Mouse (Mus musculus): ENCODE measurements around the gene Lad1. TPM values are rescaled to one million over a fixed set of nuclear protein-coding genes. Genes with fewer than 3 reads are reported as not detected.
A peak's percentile ranks its signal among the peaks of the same experiment; 100 is the strongest.

Gene Lad1
- polyA plus RNA-seq, 1 experiment from 2014 or later: 0.78 TPM

DNA sequence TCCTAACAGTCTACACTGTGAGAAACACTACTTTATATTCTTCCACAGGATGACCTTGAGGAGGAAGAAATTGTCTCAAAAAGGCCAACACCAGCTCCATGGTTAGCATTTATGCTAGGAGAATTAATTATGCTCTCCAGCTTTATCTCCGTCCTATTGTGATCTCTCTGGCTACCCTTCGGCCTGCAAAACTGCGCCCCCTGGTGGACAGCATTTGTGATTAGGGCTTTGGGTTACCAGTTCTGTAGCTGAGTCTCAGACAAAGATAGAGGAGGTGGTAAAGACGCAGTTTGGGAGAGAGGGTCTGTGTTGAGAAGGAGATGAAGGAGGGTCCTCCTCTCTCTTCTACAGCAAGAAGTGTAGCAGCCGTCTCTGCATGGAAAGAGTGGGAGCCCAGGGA is 28.6 kb upstream of the Lad1 start:
- Histone ChIP-seq H3K9ac (no peak overlapping the region), H3K36me3 (no peaks in the 10 kb centered on the region), H3K4me2 (no peak overlapping the region), H3K9me3 (no peaks in the 10 kb centered on the region), H3K27ac (replicated peaks) (no peak overlapping the region), H3K27me3 (peaks cover 5% of the 10 kb centered on the region; the same call in 1 of the 2 replicates), H3K4me3 (no peak overlapping the region), H3K4me1 (replicated peaks) (peaks cover 6% of the 10 kb centered on the region)
- no peak for ATAC-seq (ENCODE audit: low FRiP score, low read depth)
- 15% methylated on average over 5 of the region's 5 CpGs for WGBS

DNA sequence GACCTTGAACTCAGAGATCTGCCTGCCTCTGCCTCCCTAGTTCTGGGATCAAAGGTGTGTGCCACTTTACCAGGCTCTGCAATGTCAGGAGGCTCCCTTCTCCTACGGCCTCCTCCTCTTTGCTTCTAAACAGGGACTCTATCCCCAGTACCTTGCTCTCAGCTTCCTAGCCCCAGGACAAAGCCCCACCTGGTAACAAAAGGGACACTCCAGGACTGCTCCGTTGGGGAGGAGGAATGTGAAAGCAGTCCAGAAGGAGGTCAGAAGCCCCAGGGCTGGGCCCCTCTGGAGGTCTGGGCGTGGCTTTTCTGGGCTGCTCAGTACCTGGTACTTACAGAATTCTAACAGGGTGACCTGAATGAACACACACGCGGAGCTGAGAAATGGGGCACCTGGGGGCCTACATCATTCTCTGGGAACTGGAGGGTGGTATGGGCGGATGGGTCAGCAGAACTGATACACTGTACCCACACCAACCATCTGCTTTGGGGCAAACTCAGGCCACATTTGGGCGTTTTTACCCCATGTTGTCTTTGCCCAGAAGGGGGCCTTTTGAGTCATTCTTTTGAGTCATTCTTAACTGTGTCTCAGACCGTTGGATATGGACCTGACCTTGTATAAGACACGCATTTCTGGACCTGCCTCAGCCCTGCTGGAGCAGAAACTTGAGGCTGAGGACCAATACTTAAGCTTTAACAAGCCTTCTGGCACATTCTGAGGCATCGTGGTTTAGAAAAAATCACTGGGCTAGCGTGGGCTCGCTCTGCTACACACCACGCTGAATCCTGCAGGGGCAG is 26.1 kb upstream of the Lad1 start:
- no peaks in the 10 kb centered on the region for H3K9me3 ChIP-seq
- H3K27ac ChIP-seq (replicated peaks): no peak overlapping the region
- WGBS: 66% methylated on average over 13 of the region's 13 CpGs
- no peak overlapping the region for H3K4me3 ChIP-seq
- H3K9ac ChIP-seq: no peak overlapping the region
- H3K4me2 ChIP-seq: no peak overlapping the region
- no peaks in the 10 kb centered on the region for H3K36me3 ChIP-seq
- ATAC-seq (ENCODE audit: low FRiP score, low read depth): no peak
- H3K27me3 ChIP-seq: peaks cover 5% of the 10 kb centered on the region; the same call in 1 of the 2 replicates
- peaks cover 6% of the 10 kb centered on the region for H3K4me1 ChIP-seq (replicated peaks)

DNA sequence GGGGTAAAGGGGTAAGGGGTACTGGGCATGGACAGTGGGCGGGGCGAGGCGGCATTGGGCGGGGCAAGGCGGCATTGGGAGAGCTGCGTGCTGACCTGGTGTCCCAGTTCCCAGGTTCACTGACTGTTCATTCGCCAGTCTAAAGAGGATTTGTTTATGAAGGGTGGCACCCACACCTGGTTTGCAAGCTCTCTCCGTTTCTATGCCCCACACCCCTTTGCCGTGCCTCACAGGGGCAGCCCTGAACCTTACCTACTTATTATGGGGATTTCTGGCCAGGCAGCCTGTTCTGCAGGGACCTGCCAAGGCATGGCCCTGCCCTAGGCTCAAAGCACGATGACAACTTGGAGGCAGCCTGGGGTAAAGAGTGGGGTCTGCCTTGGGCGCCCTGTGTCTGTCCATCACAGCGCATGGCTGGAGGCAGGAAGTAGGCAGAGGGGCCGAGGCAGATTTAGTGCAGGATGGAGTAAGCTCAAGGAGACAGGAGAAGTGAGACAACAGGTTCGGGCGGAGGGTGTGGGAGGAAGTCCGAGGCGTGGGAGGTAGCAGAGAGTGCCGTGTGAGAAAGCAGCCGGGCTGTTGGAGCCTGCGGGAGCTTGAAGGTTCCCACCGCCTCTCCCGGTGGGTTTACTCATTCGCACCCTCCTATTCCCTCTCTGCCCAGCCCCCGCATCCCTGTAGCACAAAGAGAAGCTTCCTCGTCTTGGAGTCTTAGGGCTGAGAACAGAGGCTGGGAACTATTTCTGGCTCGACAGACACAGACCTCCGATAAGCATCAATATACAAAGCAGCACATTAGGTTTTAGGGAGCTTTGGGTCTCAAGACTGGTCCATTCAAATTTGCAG is 24.8 kb upstream of the Lad1 start:
- Histone ChIP-seq H3K4me3 (no peak overlapping the region; the same call in 1 of the 2 replicates), H3K9me3 (no peaks in the 10 kb centered on the region), H3K4me2 (peak overlapping the region; percentile 47), H3K27ac (replicated peaks) (no peak overlapping the region), H3K27me3 (peaks cover 5% of the 10 kb centered on the region; the same call in 1 of the 2 replicates), H3K36me3 (no peaks in the 10 kb centered on the region), H3K4me1 (replicated peaks) (peaks cover 6% of the 10 kb centered on the region), H3K9ac (peak overlapping the region; percentile 0; the same call in 1 of the 2 replicates)
- WGBS: 27% methylated on average over 27 of the region's 27 CpGs
- ATAC-seq (ENCODE audit: low FRiP score, low read depth): no peak

DNA sequence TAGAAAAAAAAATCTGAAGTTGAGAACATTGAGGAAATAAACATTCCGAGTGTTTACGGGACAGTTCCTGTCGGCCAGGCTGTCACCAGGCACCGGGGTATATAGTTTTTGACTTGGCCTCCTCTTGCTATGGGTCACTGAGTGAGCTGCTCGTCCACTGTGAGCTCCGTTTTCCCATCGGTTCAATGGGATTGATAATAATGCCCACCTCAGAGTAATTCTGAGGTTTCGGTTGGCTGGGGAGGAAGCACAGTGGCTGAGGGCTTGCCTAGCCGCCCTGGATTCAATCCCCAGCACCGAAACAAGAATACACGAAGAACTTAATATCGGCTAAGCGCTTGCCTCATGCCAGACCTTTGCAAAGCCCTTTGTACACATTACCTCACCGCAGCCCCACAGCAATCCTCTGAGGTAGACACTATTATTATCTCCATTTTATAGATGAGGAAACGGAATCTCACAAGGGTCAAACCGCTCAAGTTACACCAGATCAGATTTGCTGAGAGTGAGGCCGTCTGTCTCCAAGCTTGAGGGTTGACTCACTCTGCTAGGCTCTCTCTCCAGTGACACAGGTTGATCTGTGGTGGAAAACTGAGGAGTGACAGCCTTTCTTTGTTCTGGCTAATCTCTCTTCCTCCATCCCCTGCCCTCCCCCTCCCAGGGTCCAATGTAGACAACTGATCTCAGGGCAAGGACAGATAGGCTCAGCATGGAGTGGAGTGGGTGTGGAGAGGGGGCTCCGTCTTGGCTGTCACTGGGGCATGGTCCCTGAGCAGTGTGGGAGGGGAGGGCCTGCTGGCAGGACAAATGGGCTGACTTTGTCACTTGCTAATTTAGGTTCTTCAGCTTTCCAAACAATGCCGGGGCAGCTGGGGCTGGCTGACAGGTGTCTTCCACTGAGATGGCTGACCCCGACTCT is 23.9 kb upstream of the Lad1 start:
- Histone ChIP-seq H3K27ac (replicated peaks) (no peak overlapping the region), H3K4me2 (peak overlapping the region; percentile 47; the same call in 1 of the 2 replicates), H3K4me1 (replicated peaks) (peaks cover 6% of the 10 kb centered on the region), H3K9ac (no peak overlapping the region), H3K27me3 (peaks cover 5% of the 10 kb centered on the region; the same call in 1 of the 2 replicates), H3K4me3 (no peak overlapping the region), H3K36me3 (no peaks in the 10 kb centered on the region), H3K9me3 (no peaks in the 10 kb centered on the region)
- 44% methylated on average over 20 of the region's 20 CpGs for WGBS
- no peak for ATAC-seq (ENCODE audit: low FRiP score, low read depth)

DNA sequence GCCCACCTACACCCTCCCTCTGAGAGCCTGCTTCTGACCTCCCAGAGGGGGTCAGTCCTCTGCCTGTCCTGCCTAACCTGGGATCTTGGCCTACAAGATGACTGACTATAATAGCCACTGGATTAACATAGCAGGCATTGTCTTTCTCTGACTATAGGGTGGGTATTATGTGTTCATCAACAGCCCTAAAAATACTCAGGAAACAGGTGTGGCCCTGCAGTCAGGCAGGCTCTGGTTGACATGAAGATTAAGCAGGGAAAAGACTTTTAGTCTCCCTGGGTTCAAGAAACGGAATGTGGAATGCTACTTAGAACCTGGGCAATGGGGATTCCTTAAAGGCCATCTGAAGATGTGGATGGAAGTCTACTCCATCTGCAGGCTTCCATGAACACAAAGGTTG is 19.9 kb upstream of the Lad1 start:
- no peaks in the 10 kb centered on the region for H3K36me3 ChIP-seq
- no peak for ATAC-seq (ENCODE audit: low FRiP score, low read depth)
- H3K4me2 ChIP-seq: no peak overlapping the region
- whole genome bisulfite sequencing: 95% methylated on average over 1 of the region's 1 CpGs
- no peak overlapping the region for H3K4me3 ChIP-seq
- no peak overlapping the region for H3K9ac ChIP-seq
- H3K27me3 ChIP-seq: no peaks in the 10 kb centered on the region
- H3K27ac ChIP-seq (replicated peaks): no peak overlapping the region
- no peaks in the 10 kb centered on the region for H3K9me3 ChIP-seq
- H3K4me1 ChIP-seq (replicated peaks): peaks cover 16% of the 10 kb centered on the region

DNA sequence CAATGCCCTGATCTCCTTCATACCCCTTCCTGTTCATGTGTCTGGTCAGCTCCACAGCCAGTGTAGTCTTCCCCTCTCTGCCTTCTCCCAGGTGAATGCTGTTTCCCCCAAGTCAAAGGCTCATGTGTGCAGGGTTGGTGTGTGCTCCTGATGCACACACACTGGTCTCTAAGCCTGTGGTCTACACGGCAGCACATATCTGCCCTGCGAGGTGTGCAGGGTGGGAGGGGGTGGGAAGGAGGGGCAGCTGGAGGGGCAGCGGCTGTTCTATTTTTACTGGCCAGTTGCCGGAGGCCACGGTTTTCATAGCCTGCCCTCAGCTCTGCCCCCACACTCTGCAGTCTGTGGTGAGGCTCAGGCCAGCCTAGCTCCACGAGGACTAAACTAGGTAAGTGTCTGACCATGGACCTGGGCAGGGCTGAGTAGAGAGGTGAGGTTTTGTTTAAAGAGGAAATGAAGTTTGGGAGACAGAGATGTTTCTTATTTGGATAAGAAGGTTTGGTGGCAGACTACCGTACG is 19.2 kb upstream of the Lad1 start:
- 79% methylated on average over 8 of the region's 8 CpGs for WGBS
- no peak for ATAC-seq (ENCODE audit: low FRiP score, low read depth)

DNA sequence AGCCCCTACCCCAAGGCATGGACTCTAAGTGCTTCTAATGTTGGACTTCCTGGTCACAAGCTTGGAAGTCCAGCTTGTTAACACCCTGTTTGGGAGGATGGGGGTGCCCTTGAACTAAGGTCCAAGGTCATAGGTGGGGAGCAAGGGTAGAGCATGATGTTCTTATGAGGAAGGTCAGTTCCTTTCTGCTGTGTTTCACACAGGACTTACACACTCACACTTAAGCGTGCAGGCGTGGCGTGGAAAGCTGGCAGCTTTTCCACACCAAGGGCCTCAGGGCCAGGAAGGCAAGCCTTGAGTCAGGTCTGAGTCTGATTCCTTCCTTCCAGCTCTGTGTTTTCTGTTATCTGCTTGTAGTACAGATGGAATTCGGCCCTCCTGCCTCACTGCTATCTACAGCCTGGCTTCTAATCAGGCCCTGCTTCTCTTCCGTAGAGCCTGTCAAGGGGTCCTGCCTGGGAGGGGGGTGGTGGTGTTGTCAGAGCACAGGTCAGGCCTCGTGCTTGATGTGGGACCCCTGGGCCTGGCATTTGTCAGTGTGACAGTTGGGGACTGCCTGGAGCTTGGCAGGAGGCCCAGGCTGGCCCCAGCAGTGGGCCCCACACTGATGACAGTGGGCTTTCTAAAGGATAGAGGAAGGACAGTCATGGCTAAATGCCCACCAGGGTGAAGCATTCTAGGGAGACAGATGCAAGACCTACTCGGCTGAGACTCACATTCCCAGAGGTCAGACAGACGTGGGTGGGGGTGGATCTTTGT is 18.0 kb upstream of the Lad1 start:
- Histone ChIP-seq H3K27ac (replicated peaks) (peak overlapping the region; percentile 27; the same call in 1 of the 2 replicates), H3K4me1 (replicated peaks) (peaks cover 11% of the 10 kb centered on the region), H3K36me3 (no peaks in the 10 kb centered on the region), H3K4me2 (no peak overlapping the region), H3K9ac (no peak overlapping the region), H3K27me3 (no peaks in the 10 kb centered on the region), H3K4me3 (no peak overlapping the region), H3K9me3 (no peaks in the 10 kb centered on the region)
- peak; percentile 62; the same call in 1 of the 2 replicates for ATAC-seq (ENCODE audit: low FRiP score, low read depth)
- WGBS: 36% methylated on average over 8 of the region's 8 CpGs

More for the DNA sequence above, 19.2 kb upstream of the Lad1 start:
- Histone ChIP-seq H3K27ac (replicated peaks) (no peak overlapping the region), H3K9me3 (no peaks in the 10 kb centered on the region), H3K4me2 (no peak overlapping the region), H3K27me3 (no peaks in the 10 kb centered on the region), H3K4me3 (no peak overlapping the region), H3K36me3 (no peaks in the 10 kb centered on the region), H3K9ac (no peak overlapping the region), H3K4me1 (replicated peaks) (peaks cover 11% of the 10 kb centered on the region)

DNA sequence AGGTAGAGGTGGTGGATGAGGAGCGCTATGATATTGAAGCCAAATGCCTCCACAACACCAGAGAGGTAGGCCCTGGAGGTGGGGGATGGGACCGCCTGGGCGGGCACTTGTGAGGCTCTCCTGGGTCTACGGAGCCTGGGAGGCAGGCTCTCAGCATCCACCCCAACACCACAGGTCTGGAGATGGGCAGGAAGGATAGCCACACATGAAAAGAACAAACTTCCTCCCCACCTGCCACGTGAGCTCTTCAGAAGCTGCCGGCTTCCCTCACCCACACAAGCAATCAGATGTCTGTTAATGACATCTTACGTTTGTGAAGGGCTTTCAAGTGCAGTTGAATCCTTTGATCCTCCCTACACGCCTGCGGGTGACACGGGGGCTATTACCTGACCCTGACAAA is 10.9 kb upstream of the Lad1 start:
- no peaks in the 10 kb centered on the region for H3K27me3 ChIP-seq
- no peaks in the 10 kb centered on the region for H3K9me3 ChIP-seq
- H3K36me3 ChIP-seq: no peaks in the 10 kb centered on the region
- WGBS: 72% methylated on average over 10 of the region's 10 CpGs
- no peak overlapping the region for H3K4me3 ChIP-seq
- no peaks in the 10 kb centered on the region for H3K4me1 ChIP-seq (replicated peaks)
- ATAC-seq (ENCODE audit: low FRiP score, low read depth): no peak
- no peak overlapping the region for H3K9ac ChIP-seq
- H3K4me2 ChIP-seq: no peak overlapping the region
- no peak overlapping the region for H3K27ac ChIP-seq (replicated peaks)

DNA sequence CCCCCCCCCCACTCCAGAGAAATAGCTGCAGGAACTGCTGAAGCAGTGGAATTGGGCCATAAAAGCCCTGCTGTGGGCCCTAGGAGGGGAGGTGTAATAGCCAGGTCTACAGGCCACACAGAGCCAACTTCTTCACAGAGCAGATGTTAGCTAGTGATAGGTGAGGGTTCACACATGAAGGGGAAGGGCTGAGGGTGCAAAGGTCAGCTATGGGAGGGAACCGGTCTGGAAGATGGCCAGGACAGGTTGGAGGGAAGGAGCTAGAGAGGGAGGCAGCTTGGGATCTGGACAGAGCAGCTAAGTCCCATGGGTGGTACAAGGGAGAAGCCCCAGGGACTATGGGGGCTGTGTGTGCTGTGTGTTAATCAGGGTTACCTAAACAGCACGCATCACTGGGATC is 8.2 kb upstream of the Lad1 start:
- H3K27me3 ChIP-seq: no peaks in the 10 kb centered on the region
- no peak overlapping the region for H3K27ac ChIP-seq (replicated peaks)
- no peak overlapping the region for H3K4me3 ChIP-seq
- 0 out of 2 replicates have a peak, but pooled peaks cover 3% of the 10 kb centered on the region for H3K4me1 ChIP-seq (replicated peaks)
- WGBS: 86% methylated on average over 2 of the region's 2 CpGs
- no peak overlapping the region for H3K9ac ChIP-seq
- H3K9me3 ChIP-seq: no peaks in the 10 kb centered on the region
- H3K36me3 ChIP-seq: no peaks in the 10 kb centered on the region
- ATAC-seq (ENCODE audit: low FRiP score, low read depth): no peak
- H3K4me2 ChIP-seq: no peak overlapping the region

DNA sequence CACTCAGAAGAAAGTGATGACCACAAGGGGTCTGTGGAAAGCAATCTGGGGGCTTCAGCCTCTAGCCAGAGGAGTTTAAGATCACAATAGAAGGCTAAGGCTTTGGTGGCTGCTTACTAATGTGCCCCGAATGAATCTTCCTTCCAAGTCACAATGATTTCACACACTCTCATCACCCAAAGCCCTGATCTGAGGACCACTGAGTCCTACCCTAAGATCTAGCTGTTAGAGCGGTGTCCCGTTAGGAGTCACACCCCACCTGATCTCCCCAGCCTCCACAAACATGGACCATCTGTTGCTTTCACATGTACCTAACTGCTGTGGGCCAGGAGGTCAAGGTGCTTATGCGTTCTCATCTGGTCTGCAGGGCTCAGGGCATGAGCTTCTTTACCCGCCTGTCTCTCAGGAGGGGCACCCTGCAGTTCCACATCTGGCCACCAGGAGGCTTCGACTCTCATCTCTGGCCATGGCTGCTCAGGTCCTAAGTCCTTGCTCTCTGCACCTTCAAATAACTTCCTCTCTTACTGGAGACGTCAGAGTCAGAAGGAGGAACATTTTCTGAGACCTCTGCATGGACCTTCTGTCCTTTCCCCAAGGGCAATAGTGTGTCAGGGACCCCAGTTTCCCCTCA is 7.3 kb upstream of the Lad1 start:
- no peak; the same call in 1 of the 2 replicates for ATAC-seq (ENCODE audit: low FRiP score, low read depth)
- Histone ChIP-seq H3K36me3 (no peaks in the 10 kb centered on the region), H3K9me3 (no peaks in the 10 kb centered on the region), H3K9ac (no peak overlapping the region), H3K27ac (replicated peaks) (no peak overlapping the region), H3K4me3 (no peak overlapping the region), H3K4me1 (replicated peaks) (0 out of 2 replicates have a peak, but pooled peaks cover 3% of the 10 kb centered on the region), H3K4me2 (no peak overlapping the region), H3K27me3 (no peaks in the 10 kb centered on the region)
- 36% methylated on average over 7 of the region's 7 CpGs for WGBS
